Mouse (Mus musculus) lung, adult 10 weeks (tissue): ENCODE measurements around the gene Th. TPM values are rescaled to one million over a fixed set of nuclear protein-coding genes. Genes with fewer than 3 reads are reported as not detected.

ENCODE experiments used
- polyA plus RNA-seq: library from polyadenylated mRNA; stranded (reverse); fragments of 350-450 nt; fragmentation: Illumina TruSeq; extraction: RNeasy Lipid Tissue Mini Kit (QIAGEN cat#74804); gene quantifications from one replicate; pipeline ENCODE4 v1.2.3, GENCODE M21; 2014; ENCODE audit warnings: low read depth, low replicate concordance; ENCODE audit not compliant: insufficient read depth

Th gene
- not detected for polyA plus RNA-seq

GRCm38 (mm10) chr7:142931028-142931427, at the start of gene Th:
Th (minus strand) TSS chr7:142931128.

DNA sequence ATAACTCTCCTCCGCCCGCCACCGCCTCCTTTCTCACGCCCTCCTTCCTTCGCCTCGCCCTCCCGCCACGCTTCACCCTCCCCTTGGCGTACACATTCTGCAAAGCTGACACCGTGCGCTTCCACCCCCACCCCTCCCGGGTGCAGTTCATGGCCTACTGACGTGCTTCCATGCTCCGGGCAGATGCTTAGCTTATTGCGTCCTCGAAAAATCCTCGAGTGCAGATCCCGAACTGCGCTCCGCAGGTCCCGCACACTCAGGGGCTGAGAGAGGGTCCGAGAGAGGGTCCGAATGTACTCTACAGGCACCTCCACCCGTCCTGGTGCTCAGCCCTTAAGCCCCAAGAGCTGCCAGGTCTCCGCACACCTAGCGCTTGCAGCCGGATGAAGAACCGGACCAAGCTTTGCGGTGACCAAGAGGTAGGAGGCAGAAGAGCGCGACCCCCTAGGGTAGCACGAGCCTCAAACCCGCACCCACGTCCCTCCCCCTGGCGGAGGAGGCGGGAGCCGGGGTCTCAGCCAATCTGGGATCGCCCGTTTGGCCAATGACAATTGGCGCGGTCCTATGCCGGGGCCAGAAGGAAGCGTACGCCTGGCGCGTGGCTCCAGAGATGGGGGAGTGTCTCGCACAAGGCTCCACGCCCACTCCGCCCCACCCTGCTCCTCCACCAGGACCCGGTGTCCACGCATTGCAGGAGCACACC, 38.0 kb upstream of the Th start, which contains the start of gene Ascl2:
Gene Ascl2, minus strand, starts transcription at position 456 of the 703 bp plus-strand sequence.

Other genes starting within 250 kb of the Th start
- not detected for gene Ins2, start 187.7 kb downstream of the Th start, polyA plus RNA-seq
- gene Ascl2, start 38.1 kb upstream of the Th start, polyA plus RNA-seq: 0.19 TPM
- gene Tspan32, start 73.9 kb upstream of the Th start, polyA plus RNA-seq: 12.8 TPM
- gene Cd81, start 121.6 kb upstream of the Th start, polyA plus RNA-seq: 294 TPM
- gene Tssc4, start 138.1 kb upstream of the Th start, polyA plus RNA-seq: 36.2 TPM
- 0.24 TPM for gene Trpm5, start 163.5 kb upstream of the Th start, polyA plus RNA-seq
- 15.0 TPM for gene Kcnq1, start 175.2 kb upstream of the Th start, polyA plus RNA-seq